Mouse (Mus musculus) layer of hippocampus, postnatal 10 days (tissue): ENCODE measurements at regions not wholly inside any gene's neighbourhood (a gene's known extent, or its start where the extent isn't known, plus 50 kb on each side); places are given as distances from the start of the nearest gene placed in this dataset.

Experiments
- DNase-seq, 2 experiments: peaks; one replicate each; pipeline ENCODE4 v3.0.0; 2021; ENCODE audit warnings: low spot score in 2 of 2

DNA sequence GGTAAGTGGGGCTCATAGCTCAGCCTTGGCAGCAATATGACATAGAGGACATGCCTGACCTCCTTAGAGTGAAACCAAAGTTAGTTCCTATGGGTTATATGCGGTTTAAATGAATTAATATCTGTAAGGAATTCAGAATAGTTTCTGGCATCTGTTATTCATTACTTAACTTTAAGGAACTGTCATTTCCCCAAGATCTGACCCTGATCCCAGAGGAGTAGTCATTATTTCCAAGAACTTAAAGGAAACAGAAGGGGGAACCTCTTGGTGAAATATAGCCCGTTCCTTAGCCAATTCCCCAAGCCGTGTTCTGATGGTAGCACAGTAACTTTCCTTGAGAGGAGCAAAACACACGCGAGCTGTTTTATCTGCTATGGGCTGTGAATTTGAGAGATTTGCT is 85.9 kb upstream of the Atp5g3 start:
- DNase-seq: no peak

- DNase-seq: peak; percentile 13 to 23
Observed at GRCm38 (mm10) chr2:73991818-73992217, 80.7 kb upstream of the Atp5g3 start.

GRCm38 (mm10) chr2:73987441-73988105 is 76.4 kb upstream of the Atp5g3 start:
- DNase-seq: no peak

DNA sequence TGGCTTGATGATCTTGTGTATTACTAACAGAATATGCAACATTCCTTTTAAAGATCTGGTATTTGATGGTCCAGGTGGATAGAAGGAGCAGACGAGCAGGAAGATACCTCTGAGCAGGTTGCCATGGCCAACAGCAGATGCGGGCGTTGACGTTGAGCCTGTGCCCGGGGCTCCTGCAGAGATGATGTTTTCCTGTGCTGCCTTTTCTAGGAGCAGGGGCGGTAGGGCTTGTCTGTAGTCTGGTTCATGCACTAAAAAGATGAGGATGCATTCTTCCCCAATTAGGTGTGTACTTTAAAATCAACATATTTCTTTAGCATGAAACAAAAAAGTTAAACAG is 74.8 kb upstream of the Atp5g3 start:
- no peak for DNase-seq

DNA sequence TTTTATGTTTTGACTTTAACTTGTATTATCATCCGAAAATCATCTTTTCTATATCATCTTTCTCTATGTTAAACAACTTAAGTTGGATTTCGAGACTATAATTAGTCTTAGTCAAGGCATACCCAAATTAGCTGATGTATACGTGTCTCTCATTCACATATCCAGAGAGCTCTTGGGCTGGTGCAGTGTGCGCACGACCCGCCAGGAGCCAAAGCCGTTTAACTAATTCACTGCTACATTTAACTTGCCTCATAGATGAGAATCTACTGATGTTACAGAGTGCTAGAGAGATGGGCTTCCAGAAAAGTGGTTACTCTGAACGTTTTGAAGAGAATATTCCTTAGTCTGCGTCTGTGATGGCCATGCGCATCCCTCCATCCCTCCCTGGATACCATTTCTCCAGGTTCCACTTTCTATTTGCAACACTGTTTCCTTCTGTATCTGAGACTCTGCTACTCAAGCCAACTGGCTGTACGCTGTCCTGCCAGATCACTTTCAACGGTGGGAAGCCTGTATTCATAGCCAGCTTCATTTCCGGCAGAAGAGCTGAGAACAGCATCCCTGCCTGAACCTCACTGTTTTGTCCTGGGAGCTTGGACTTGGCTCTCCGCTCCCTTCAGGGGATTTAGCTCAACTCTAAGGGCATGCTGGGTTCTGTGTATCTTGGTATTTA is 74.2 kb upstream of the Atp5g3 start:
- DNase-seq: no peak

- DNase-seq: no peak
Observed at GRCm38 (mm10) chr2:73983166-73983565, 72.0 kb upstream of the Atp5g3 start.

DNA sequence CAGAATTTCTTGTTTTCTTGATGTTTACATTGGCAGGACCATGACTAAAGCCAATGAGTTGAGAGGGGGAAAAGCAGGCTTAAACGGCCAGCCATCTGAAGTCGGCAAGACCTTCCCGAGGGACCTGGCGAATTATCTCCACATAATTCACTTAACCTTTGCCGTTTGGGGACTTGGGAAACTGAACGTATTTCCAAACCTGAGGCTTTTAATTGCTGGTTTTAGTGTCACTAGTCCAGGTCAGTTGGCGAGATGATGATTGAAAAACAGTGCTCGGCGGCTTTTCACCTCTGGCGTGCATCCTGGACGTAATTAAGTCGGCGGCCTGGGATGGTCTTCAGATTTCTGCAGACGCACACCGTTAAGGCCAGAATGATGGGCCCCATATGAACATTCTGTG is 66.9 kb upstream of the Atp5g3 start:
- DNase-seq: no peak

- no peak for DNase-seq
Observed at GRCm38 (mm10) chr2:73973774-73974173, 62.6 kb upstream of the Atp5g3 start.

DNA sequence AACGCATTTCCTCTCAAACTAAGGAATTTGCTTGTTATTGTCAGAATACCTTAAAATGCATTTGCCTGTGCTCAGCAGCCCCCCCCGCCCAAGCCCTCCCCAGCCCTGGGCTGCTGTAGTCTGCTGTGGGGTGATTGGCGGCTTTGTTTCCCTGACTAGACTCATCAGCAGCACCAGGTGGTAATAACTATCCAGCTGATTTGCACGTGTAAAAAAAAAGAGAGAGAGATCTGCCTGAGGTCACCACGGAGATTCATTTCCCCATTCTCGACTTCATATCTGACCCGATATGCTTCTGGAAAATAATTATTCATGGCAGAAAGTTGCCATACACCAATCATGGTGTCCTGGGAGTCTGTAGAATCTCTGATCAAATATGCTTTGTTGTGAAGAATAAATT is 56.5 kb upstream of the Atp5g3 start:
- DNase-seq: no peak

- peak; percentile 56 to 58 for DNase-seq
Observed at GRCm38 (mm10) chr2:73965595-73965994, 54.5 kb upstream of the Atp5g3 start.
